Mouse (Mus musculus): ENCODE measurements around the gene A030005K14Rik.

A030005K14Rik gene

DNA sequence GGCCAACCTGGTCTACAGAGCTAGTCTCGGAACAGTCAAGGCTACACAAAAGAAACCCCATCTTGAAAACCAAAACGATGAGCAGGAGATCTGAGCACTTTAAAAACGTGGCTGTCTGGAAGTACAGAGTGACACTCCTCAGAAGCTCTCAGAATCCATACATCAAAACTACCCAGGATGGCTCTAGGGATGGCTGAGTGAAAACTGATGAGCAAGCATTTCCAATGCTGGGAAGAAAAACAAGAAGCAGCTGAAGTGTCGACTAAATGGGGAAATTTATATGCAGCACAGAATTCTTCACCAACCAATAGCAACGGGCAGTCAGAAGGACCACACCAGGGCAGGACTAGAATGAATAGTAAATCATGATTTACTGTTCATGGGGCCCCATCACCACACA, 24.7 kb downstream of the A030005K14Rik start:
- DNase-seq = no peak

DNA sequence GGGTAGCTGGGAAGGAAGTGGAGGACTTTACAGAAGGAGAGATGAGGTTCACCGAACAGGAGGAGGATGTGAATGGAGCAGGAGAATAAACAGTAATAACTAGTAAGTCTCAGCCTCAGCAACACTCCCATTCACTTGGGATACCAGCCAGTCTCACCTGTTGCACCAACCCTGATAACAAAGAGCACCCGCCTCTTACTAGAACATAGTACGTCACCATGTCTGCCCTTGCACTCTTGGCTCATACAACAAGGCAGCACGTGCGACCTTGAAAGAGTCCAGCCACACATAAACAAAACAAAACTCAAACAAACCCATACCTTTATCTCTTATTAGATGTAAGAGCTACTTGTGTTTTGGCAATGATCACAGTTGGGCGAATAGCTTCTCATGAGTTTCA, 26.7 kb downstream of the A030005K14Rik start:
- no peak for DNase-seq

DNA sequence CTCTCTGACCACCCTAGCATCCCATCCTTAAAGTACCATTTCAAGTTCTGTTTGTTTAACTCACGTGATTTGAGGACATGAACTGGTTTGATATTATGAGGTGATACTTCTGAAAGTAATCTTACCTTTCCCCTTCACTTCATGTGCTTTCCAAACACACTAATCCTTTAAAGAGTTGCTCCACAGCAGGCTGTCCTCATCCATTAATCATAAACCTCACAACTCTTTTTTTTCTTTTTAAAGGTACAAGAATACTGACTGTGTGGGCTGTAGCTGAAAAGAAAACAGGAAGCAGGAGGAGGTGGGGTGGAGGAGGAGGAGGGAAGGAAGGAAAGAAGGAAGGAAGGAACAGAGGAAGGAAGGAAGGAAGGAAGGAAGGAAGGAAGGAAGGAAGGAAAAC, 27.2 kb downstream of the A030005K14Rik start:
- DNase-seq = no peak

DNA sequence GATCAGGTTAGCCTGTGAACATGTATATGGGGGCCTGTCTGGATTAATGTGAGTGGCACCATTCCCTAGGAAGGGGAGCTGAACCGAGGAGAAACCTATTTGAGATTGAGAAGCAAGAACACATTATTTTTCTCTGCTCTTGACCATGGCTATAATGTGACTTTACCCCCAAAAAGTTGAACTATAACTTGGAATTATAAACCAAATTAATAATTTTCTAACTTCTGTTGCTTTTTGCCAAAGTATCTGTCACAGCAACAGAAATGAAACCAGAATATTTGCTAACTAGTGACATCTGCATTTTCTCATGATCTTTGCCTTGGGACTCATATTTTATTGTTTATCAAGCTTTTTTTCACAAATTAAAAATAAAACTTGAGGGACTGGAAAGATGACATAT, 42.6 kb downstream of the A030005K14Rik start:
- DNase-seq = no peak

DNA sequence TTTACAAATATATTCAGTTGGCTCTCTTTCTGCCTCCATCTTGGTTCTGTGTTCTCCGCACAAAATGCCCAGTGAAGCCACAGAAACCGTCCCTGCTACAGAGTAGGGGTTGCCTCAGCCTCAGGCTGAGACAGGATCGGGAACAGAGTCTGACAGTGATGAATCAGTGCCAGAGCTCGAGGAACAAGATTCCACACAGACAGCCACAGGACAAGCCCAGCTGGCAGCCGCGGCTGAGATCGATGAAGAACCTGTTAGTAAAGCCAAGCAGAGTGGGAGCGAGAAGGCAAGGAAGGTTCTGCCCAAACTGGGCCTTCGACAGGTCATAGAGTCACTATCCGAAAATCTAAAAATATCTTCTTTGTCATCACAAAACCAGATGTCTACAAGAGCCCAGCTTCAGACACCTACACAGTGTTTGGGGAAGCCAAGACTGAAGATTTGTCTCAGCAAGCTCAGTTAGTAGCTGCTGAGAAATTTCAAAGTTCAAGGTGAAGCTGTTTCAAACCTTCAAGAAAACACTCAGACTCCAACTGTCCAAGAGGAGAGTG, 43.8 kb downstream of the A030005K14Rik start:
- DNase-seq = no peak

DNA sequence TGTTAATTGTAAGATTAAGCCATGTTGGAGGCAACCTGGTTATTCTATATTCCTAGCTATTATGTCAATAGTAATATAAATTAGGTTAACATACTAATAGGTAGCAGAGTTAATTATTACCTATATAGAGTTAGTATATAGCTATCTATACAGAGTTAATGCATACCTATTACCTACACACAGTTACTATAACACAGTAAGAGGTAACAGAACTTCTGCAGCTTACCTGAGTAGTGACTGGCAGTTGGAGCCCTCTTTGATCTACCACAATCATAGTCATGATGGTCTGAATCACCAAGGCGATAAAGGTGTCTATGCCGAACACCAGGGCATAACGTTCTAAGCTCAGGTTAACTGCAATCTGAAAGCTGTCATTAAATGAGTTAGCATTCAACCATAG, 44.7 kb downstream of the A030005K14Rik start:
- no peak for DNase-seq

Measured in thymus, postnatal 25 days (tissue).